Mouse (Mus musculus): ENCODE data around the gene Gins1.
"Not testable (repeated sequence)": the region's sequence is repeated elsewhere in the genome, so short reads cannot be mapped to it uniquely, and the experiment has no call there.

Gins1 gene

DNA sequence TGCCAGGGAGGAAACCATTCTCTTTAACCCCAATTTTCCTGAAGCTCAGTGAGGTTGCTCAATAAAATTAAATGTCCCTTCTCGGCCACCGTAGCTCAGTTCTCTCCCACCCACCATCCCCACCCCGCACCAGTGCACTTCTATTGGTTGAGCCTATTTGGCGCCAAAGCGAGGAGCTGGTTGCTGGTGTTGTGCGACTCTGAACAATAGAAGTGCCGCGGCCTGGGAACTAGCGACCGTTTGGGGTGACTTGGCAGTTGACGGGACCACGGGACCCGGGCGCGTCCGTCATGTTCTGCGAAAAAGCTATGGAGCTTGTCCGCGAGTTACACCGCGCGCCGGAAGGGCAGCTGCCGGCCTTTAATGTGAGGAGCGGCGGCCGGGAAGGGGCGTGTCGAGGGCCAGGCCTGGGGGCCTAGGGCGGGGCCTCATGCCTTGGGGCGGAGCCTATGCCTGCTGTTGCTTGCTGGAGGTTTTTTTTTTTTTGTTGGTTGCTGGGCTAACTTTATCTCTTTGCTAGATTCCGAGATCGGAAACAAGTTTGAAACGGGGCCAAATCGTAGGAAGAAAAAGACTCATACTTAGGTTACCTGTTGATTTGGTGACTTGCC, 4.3 kb downstream of the Gins1 start:
- DNase-seq (ENCODE audit: low spot score in 2 of 2), result peak; percentile 93

GRCm38 (mm10) chr2:150910295-150910881, 5.2 kb downstream of the Gins1 start:
- no peak for DNase-seq (ENCODE audit: low spot score in 2 of 2)

- no peak for DNase-seq (ENCODE audit: low spot score in 2 of 2)
These were observed 9.7 kb downstream of the Gins1 start for GRCm38 (mm10) chr2:150914781-150915515.

GRCm38 (mm10) chr2:150915786-150916185, 10.6 kb downstream of the Gins1 start:
- no peak for DNase-seq (ENCODE audit: low spot score in 2 of 2)

DNA sequence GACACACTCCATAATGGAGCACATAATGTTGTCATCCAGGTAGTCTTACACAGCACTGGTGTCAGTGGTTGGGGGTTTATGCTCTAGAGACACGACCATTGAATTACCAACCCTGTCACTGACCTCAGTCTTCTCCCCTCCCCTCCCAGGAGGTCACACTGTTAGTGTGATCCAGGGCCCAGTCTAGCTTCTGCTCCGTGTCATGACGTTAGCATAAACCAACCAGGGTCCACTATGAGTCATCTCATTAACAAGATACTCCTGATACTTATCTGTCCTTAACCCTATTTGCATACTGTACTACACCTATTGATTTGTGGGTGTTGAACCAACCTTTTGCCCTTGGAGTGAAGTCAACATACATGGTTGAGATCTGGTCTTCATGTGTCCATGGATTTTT, 13.5 kb downstream of the Gins1 start:
- no peak for DNase-seq (ENCODE audit: low spot score in 2 of 2)

- DNase-seq (ENCODE audit: low spot score in 2 of 2), result no peak
These were observed 15.3 kb downstream of the Gins1 start for GRCm38 (mm10) chr2:150920543-150920942.

DNA sequence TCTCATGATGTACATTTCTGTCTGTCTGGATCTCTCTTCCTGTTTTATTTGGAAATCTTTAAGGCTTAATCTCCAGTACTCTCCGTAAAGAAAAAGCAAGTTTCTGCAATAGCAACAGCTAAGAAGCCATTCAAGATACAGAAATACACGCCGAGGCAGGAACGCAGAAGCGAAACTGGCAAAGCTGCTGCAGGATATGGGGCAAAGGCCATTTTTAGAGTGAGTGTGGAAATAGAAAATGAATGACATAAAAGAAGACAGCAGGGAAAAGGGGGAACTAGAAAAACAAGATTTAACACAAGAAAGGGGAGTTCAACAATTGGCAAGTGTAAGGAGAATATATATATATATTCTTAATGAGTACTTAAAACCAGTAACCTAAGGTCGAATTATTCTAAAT, 16.5 kb downstream of the Gins1 start:
- DNase-seq (ENCODE audit: low spot score in 2 of 2), result no peak

- no peak for DNase-seq (ENCODE audit: low spot score in 2 of 2)
These were observed 17.0 kb downstream of the Gins1 start for GRCm38 (mm10) chr2:150922165-150922564.

- no peak for DNase-seq (ENCODE audit: low spot score in 2 of 2)
These were observed 17.8 kb downstream of the Gins1 start for GRCm38 (mm10) chr2:150923026-150923425.

DNA sequence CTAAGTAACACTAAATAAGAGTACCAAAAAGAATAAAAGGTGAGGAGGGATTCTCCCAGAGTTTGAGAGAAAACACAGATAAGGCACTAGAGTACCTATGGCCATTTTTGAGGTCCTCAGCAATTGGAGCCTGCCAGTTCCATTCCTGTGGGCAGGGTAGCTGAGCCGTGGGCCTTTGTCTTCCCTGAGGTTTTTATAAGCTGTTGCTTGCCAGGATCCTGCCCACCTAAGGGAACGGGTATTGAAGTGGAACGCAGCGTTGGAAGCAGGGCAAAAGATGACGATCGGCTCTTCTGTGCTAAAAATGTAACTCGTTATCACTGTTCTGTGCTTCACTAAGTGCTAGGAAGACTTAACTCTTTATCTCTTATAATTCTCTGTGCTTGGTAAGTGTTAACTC, 18.3 kb downstream of the Gins1 start:
- DNase-seq (ENCODE audit: low spot score in 2 of 2), result no peak

DNA sequence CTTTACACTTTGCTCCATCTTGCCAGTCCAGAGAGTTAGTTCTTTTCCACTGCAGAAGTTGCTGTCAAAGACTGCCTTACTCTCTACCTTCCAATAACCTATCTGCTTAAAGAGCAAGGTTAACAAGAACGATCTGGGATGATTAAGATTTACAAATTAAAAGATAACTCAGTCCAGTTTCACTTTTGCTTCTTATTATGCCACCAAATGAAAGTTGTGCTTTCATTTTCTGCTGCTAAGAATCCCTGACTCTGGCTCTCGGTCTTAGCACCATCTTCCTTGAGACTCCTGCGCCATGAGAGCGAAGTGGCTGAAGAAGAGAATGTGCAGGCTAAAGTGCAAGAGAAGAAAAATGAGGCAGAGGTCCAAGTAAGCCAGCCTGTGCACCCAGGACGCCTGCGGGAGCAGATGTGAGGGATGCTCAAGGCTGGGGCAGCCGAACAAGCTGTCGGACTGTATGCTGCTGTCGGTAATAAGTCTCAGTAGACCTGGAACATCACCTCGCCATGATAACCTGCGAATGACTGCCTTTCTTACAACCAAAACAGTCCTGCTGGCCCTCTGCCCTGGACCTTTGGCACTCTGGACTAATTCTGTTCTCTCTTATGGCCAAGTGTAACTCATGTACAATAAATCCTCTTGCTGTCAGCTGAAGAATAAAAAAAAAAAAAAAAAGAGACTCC, 22.0 kb downstream of the Gins1 start:
- no peak for DNase-seq (ENCODE audit: low spot score in 2 of 2)

- no peak for DNase-seq (ENCODE audit: low spot score in 2 of 2)
These were observed 24.0 kb downstream of the Gins1 start for GRCm38 (mm10) chr2:150929156-150929555.

DNA sequence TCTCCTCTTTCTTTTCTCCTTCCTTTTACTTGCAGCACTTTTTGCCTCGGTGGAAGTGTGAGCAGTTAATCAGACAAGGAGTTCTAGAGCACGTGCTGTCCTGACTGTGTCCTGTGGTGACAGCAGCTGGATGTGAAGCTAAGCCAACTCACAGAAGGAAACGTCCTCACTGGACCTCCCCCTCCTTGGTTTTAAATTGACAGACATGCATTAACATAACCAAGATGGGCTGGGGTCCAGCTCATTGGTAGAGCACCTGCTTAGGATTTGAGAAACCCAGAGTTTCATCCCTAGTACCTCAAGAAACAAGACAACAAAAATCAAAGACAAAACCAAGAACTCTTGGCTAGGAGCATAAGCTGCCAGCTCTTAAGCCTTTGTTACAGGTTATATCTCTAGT, 25.6 kb downstream of the Gins1 start:
- DNase-seq (ENCODE audit: low spot score in 2 of 2), result no peak

DNA sequence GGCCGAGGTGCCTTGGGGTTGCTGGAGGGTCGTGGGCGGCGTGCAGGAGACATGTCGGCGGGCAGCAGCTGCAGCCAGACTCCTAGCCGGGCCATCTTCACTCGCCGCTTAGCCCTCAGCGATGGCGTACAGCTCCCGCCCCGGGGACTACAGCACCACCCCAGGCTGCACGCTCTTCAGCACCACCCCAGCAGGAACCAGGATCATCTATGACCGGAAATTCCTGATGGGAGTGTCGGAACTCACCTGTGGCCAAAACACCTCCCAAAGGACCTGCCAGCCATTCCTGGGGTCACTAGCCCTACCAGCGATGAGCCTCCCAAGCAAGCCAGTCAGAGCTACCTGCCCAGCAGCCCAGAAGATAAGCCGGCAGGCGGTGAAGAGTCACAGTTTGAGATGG, 28.3 kb downstream of the Gins1 start:
- DNase-seq (ENCODE audit: low spot score in 2 of 2), result no peak

DNA sequence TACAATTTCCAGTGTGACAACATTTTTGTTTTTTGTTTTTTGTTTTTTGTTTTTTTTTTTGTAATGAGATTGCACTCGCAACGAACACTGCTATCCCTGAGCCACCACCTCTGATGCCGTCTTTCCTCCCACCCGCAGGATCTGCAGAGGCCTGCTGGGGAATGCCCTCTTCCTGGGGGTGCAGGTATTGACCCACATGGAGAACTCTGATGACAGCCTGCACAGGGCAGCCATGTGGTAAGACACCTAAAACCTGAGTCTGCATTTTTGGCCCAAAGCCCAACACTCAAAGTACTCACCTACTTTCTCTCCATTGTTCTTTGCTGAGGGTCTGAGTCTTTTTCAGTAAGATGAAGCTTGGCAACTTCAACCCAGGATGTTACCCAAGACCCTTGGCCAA, 29.5 kb downstream of the Gins1 start:
- DNase-seq (ENCODE audit: low spot score in 2 of 2), result no peak

DNA sequence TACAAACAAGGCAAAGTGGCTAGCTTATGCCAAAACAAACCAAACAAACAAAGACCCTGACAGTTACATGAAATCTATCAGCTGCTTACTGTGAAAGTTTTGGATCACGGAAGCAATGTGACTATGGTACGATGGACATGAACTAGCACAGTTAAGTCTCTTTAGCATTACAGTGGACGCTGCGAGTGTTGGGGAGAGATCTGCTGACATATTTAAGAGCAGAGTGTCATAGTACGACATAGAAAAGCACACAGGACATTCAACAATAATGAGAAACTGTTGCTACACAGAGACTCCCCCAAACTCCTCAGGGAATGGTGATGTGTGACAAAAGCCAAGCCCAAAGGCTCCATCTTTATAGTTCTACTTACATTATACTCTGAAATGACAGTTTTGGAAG, 38.8 kb downstream of the Gins1 start:
- DNase-seq (ENCODE audit: low spot score in 2 of 2), result no peak

GRCm38 (mm10) chr2:150947341-150947740, 42.1 kb downstream of the Gins1 start:
- DNase-seq (ENCODE audit: low spot score in 2 of 2), result not testable (repeated sequence)

DNA sequence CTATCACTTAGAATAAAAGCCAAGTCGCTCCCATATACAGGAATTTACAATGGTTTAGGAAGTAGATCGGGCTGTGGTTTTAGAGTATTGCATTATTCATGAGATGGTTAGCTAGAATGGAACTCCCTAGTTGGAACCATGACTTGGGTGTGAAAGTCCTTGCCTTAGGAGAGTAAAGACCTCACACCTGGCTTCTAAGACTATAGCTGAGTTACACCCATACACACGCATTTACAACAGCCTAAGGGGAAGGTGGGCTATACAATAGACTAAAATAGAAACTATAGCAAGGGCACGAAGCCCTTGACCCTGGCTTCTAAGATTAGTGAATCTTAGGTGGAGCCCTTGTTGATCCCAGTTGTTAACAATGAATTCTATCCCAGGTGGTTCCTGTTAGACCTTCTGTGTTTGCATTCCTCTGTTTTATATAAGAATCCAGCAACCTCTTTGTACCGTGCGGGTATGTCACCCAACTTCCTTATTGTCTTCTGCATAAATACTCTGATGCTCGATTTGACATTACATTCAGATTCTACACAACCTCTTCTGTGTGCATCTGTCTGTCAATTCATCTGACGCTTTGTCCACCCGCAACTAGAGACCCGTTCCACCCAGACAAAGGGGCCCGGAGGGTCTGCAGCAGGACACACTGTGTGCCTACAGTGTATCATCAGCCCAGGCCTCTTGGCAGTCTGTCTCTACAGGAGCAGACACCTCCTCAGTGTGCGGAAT, 42.8 kb downstream of the Gins1 start:
- not testable (repeated sequence) for DNase-seq (ENCODE audit: low spot score in 2 of 2)

GRCm38 (mm10) chr2:150948786-150949185, 43.6 kb downstream of the Gins1 start:
- DNase-seq (ENCODE audit: low spot score in 2 of 2), result no peak

DNA sequence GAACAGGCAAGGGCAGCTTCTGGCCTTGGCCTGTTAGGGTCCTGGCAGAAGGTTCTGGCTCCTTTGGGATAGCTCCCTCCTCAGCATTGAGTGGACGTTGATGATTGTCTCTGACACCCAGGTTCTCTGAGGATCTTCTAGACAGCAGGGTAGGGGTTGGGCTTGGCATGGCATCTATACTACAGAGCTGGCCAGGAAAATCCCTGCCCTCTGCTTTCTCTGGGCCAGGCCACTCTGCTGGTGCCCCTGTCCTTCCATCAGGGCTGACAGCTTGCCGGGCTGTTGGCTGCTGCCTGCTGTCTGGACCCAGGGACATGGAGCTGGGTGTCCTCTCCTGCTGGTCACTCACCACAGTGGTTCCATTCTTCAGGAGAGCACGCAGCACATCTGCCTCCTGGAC, 44.5 kb downstream of the Gins1 start:
- DNase-seq (ENCODE audit: low spot score in 2 of 2), result no peak

DNA sequence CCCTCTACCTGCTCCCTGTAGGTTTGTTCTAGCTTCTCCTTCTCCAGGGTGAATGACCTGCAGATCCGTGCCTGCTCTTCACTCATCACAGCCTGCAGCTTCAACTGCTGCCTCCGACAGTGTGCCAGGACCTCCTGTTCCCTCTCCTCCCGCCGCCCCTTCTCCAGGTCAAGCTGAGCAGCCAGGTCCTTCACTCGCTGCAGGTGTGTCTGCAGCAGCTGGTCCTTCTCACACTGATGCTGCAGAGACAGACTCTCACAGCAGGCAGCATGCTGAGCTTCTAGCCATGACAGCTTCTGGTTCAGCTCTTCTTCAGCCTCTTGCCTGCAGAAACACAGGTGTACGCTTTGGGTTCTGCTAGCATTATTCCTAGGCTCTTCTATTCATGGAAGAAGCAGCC, 44.9 kb downstream of the Gins1 start:
- no peak for DNase-seq (ENCODE audit: low spot score in 2 of 2)

DNA sequence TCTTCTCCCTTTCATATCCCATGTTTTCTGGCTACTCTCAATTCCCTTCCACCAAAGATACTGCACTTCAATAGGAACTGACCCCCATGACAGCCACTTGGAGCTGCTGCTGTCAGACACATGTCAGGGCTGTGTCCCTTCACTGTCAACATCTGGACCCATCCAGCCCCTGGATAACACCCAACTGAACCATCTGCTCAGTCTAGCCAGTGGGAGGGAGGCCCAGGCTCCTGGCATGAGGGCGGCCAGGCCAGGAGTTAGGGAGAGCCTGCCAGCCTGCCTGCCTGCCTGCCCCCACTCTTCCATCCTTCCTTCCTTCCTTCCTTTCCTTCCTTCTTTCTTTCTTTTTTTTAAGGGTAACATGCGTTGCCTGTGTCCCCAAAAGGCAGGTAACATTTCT, 46.0 kb downstream of the Gins1 start:
- DNase-seq (ENCODE audit: low spot score in 2 of 2), result no peak

Measured in urinary bladder, postnatal 4 days (tissue).